Mouse (Mus musculus) liver, postnatal 0 days (tissue): Measurements from ENCODE around the gene Rps4x.

Source experiments
- CTCF ChIP-seq: sonication (generic); IDR thresholded peaks from 2 replicates; pipeline ENCODE4 v1.5.1; 2016; ENCODE audit warnings: antibody characterized with exemption, low read depth
- EP300 ChIP-seq: IDR thresholded peaks from 2 replicates; pipeline ENCODE4 v1.6.1; 2016; ENCODE audit warnings: antibody characterized with exemption, low read depth, mild to moderate bottlenecking

GRCm38 (mm10) chrX:102166521-102166920, 22.7 kb downstream of the Rps4x start:
- TF ChIP-seq CTCF: no peak
- no peak for TF ChIP-seq EP300
